Mouse (Mus musculus) R1 (cell line): ENCODE results near the gene Rgl1.
A peak's percentile ranks its signal among the peaks of the same experiment; 100 is the strongest.

ENCODE experiments used
- DNase-seq: peaks from one replicate; pipeline ENCODE4 v3.0.0-alpha.2; 2018; ENCODE audit warnings: low read depth, low spot score

The Rgl1 gene

DNA sequence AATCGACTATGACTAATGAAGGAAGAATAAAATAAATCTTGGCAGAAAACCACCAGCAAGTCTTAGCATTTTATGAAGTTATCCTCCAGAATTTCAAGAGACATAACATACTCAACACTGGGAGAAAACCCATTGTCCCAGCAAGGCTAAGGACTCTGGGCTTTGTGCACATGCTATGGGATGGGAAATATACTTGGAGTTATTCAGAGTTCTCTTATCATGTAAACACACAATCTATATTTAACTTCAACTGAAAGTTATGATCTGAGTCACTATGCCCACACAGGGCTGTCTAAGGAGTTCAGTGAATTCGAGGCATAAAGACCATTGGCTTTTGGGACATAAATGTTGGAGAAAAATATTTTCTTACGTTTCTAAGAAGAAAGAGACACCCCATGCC is 215.2 kb downstream of the Rgl1 start:
- no peak for DNase-seq

- no peak for DNase-seq
Measured at GRCm38 (mm10) chr1:152550544-152550943, 215.6 kb downstream of the Rgl1 start.

DNA sequence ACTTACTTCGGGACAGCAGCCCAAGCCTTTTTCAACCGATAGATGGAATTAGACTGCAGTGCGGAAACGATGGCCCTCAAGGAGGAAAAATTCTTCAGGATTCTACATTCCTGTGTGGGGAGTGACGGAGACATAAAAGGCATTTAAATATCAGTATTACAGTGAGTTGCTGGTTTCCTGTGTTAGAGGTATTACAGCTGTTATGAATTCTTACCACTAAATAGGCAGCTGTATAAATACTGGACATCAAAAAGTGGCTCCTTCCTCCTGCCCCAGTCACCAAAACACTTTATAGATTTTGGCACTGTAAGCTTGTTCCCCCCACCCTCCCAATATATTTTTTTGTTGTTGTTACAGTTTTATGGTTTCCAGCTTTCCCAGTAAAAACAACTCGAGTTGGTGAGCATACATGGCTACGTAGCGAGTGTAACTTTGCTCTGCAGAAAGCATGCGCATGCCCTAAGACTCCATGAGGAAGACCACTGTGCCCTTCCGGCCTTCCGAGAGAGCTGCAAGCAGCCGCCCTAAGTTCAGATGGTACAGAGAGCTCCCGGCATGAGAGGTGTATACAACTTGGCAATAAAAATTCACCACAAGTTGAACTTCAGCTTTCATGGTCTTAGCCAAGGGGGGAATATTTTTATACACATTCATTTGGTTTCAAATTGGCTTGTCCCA is 217.0 kb downstream of the Rgl1 start:
- DNase-seq, result no peak

DNA sequence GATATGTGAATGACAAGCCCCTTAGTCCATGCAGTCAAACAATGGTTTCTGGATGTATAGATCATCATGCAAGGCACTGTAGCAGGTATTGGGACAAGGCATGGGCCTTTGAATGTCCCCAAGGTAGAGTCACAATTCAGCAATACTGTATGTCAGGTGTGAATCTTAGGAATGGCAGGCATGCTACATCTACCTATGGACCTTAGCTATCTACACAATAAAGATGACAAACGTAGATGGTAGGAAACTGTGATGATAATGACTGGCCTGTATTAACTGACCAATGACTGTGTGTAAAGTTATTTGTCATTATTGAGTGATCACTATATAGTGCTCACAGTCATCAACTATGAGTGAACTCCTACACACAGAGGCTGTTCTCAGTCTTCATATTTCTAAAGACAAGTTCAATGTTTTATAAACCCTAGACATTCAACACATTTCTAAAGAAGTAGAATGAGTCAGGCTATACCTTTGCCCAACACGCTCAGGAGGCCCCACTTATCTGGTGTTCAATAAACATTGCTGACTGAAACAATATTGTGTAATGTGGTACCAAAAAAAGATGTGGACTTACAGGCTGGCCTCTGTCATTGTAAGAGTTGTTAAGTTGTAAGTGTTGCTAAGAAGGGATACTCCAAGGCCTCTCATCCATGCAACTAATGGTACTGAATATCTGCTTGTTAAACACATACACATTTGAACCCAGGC is 222.5 kb downstream of the Rgl1 start:
- no peak for DNase-seq

DNA sequence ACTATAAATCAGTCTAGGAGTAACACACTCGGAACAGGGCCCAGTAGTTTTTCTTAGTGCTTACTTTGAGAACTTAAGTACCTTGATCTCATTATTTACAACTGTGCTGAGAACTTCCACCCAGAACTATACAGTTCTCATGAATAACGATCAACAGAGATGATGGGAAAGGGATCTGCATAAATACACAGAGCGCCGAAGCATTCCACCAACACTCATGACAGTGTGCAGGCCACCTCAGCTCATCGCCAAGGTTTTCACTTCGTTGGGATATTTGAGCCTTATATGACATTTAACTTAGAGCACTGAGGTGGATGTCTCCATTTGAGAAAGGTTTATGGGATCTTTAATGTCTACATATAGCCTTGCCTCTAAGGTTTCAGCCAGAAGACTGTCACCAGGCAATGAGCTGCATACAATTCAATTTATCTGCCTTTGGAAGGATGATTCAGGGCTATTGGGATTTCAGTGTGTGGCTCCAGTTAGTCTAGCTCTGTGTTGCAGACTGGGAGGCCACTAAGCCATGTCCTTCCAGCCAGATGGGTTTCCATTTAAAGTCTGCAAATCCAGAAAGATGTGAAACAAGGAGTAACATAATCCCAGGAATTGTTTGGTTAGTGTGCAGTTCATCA is 223.3 kb downstream of the Rgl1 start:
- DNase-seq, result no peak

GRCm38 (mm10) chr1:152540304-152540887 is 225.8 kb downstream of the Rgl1 start:
- DNase-seq, result no peak

DNA sequence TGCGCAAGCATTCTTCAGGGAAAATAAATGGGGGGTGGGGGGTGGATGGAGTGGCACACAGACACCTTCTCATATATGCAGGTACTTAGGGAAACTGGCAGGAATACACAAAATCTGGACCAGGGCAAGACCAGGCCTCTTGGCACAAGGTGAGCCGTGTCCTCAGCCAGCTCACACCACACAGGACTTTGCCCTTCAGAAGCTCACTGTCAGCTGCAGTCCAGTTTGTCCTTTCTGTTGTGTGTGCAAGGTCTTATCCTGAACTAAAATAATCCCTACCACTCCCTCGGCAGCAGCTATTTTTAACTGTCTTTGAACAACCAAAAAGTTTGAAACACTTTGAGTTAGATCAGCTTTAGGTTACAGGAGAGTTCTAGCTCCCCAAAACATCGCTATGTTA is 227.3 kb downstream of the Rgl1 start:
- DNase-seq, result no peak

DNA sequence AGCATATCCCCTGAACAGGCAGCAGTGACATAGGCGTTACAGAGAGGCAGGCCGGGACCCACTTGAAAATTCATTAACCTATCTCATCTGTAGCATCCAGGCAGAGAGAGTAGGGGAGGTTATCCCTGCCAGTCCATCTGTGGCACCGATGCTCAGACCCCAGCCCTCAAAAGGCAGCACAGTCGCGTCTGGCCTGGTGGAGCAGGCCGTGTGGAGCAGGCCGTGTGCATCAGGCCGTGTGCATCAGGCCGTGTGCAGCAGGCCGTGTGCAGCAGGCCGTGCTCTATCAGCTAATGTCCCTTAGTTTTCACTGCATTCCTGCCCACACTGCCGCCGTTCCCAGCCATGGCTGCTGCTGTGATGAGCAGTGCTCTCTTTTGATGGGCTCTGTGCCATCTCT is 229.0 kb downstream of the Rgl1 start:
- DNase-seq, result no peak

DNA sequence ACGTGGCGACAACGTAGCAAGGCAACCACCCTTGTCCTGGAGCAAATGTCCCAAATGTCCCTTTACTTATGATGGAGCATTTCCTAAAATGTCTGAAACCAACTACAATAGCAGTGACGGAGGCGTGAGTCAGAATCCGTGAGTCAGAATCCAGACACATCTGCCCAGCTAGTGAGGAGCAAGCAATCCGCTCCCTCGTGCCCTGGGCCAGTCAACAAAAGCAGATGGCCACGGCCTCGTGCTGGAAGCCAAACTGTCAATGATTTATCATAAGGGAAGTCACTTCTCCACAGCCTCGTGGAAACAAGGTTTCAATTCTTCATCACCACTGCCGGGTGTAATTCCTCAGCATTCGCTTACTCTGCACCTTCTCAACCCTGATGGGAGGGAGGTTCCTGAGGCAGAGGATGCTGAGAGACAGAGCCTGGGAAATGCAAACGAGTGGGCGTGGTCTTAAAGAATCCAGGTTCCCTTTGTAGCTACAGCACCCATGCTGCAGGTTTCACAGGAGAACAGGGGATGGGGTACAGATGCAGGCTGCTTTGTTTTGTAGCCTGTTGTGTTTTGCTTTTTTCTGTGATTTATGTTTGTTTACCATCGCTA is 229.6 kb downstream of the Rgl1 start:
- peak; percentile 74 for DNase-seq

- DNase-seq, result no peak
Measured at GRCm38 (mm10) chr1:152534531-152534930, 231.6 kb downstream of the Rgl1 start.

- DNase-seq, result peak; percentile 58
Measured at GRCm38 (mm10) chr1:152531498-152531897, 234.7 kb downstream of the Rgl1 start.

DNA sequence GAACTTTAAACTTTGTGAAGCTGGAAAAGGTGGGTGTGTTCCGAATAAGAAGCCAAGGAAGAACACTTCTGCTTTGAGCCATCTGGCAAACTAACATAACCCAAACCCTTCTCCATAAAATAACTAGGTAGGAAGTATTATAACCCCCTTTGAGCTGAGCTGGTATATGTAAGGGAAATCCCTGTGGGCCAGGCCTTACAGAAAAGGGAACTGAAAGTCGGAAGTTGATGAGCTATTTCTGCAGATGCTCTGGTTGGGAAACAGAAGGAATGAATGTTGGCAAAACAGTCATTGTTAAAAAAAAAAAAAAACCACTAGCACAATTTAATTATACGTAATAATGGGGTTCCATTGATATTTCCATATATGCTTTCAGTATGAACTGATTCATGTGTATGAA is 237.4 kb downstream of the Rgl1 start:
- no peak for DNase-seq

DNA sequence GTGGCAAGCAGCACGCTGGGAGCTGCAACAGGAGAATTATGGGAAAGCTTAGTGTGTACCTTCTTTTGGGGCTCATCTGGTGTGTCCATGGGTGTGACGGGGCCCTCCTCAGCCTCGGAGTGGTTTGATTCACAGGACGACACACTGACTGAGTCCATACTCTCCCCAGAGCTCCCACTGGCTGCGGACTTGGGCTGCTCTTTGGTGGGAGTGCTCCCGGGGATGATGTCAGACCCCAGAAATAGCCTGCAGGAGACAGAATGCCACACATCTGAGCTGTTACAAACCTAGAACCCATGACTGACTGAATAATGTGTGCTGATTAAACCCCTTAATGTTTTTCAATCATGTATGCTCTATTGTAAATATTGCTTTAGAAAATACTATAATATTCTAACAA is 237.9 kb downstream of the Rgl1 start:
- no peak for DNase-seq

- no peak for DNase-seq
Measured at GRCm38 (mm10) chr1:152526154-152526553, 240.0 kb downstream of the Rgl1 start.

DNA sequence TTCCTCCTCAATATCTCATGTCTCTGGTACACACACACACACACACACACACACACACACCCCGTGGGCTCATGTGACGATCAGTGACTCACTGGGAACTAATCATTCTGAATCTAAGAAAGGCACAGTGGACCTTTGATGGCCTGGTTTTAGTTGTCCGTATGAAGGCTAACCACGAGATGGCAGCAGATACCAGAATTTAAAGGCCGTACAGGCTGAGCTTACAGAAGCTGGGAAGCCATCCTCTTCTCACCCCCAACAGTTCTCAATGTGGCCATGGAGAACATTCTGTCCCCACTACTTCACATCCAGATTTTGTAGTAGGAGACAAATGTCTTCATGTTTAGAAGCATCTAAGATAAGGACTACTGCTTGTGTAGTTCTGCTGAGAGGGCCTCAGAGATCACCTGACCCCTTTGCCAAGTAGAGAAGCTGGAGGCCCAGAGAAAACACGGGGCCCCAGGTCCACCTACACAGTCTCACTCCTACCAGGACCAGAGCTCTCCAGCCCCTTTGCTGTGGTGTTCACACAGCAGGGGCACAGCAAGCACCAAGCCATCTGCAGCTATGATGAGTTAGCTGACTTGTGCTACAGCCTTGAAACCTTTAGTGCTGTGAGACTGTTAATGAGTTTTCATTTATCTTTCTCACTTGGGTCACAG is 241.0 kb downstream of the Rgl1 start:
- peak; percentile 76 for DNase-seq

DNA sequence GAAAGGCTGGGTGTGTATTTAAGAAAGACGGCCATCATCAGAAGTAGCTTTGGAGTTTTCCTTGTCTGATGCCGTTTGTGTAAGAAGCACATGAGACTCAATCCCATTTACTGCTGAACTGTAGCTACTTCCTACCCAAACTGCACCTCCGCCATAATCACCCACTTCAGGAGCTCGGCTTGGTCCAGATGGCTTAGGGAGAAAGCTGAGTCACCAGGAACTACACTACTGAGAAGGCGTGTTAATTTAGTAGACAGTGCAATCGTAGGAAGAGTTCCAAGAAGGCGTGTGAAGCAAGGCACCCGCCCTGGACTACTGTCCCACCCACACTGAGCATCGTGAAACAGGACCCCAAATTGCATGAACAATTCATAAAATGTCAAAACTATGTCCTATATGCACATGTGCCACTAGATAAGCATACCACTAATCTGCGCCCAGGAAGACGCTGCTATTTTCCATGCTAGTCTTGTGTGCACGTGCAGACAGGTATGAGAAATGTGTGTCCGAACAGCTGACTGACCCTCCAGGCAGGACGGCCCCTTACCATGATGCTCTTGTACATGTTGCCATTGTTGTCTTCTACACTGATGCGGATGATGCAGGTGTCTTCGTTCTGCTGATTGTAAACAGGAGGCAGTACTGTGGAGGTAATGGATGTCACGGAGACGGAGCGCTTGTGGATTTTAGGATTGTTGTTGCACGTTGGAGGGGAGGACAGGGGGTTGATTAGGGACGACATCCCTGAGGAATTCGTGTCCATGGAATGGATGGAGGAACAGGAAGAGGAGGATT is 241.9 kb downstream of the Rgl1 start:
- DNase-seq, result no peak

DNA sequence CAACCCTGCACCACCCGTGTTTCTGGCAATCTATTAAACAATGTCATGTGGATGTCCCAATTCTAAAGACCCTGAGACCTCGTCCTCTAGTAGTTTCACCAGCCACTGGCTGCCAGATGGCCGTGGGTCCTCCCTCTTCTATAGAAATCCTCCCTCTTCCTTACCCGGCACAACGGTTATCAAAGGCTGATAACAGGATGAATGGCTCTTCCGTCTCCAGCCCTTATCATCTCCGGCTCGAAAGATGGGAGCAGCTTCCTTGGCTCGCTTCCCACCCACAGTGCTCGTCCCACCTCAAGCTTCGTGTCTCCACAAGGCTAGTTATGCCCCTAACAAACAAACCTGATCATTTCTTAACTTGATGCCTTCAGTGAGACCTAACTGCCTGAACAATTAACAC is 242.9 kb downstream of the Rgl1 start:
- no peak for DNase-seq

DNA sequence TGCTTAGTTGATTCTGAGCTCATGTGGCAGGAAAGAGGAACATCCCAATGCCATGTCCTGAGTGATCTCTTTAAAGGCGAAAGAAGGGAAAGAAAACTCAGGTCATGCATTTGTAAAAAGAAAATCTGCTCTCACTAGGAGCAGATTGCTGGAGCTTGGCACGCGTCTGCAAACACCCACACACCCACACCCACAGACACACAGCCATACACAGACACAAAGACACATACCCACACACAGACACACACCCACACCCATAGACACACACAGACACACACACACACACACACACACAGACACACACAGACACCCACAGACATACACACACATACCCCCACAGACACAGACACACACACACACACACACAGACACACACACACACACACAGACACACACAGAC is 243.9 kb downstream of the Rgl1 start:
- DNase-seq, result no peak

- peak; percentile 78 for DNase-seq
Measured at GRCm38 (mm10) chr1:152520798-152521575, 245.2 kb downstream of the Rgl1 start.

DNA sequence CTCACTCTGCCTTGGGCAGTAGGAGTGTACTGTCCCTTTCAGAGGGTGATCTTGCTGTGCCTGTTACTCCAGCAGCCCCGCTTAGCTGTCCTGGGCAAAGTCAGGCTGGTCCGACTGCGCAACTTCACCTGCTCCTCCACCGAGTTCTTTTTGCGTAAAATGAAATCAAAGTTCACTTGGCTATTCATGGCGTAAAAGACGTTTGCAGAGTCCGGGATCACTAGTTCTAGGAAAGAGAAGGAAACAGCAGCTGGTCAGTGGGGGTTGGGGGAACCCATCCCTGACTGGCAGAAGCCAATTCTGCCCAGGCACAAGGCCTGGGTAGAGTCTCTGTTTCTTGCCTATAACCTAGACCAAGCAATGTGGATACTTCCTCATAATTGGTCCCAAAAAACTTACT is 247.2 kb downstream of the Rgl1 start:
- DNase-seq, result no peak
